Mouse (Mus musculus): Measurements from ENCODE around the gene Arl6.

The Arl6 gene

GRCm38 (mm10) chr16:59586276-59586675, 52.9 kb downstream of the Arl6 start:
- DNase-seq: no peak

DNA sequence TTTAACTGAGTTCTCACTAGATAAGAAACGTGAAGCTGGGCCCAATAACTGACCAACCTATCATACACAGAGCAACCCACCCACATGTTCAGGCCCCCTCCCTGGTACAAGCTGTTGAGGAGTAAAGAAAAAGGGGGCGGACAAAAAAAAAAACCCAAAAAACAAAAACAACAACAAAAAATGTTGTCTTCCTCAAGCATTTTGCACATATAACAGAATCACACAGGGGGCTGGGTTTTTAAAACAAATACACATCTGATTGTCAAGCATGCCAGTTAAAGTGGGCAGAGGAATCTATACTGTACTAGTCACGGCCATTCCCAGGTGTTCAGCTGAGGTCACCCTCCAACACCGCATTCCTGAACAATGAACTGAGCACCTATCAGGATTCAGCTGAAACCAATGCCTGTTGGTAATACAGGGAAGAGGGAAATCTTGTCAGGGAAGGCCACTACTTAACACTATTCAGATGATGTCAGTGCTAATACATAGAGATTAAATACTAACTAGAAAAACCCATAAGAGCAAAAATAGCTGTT, 53.4 kb downstream of the Arl6 start:
- no peak for DNase-seq

DNA sequence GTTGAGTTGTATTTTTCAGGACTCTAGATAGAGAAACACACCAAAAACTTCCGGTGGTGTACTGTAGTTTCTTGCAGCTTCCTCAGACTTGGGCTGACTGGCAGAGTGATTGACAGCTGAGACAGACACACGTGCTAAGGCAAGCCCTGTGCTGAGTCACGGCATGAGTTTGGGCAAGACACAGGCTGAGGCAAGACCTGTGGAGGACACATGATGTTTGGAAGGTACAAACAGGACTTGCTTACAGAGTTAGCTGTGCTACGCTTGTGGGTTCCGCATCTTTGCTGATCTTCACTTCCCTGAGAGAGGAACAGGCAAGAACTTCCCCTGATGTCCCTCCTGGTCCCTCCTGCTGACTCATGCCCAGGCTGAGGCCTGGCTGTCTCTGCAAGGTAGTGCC, 55.7 kb downstream of the Arl6 start:
- no peak for DNase-seq

DNA sequence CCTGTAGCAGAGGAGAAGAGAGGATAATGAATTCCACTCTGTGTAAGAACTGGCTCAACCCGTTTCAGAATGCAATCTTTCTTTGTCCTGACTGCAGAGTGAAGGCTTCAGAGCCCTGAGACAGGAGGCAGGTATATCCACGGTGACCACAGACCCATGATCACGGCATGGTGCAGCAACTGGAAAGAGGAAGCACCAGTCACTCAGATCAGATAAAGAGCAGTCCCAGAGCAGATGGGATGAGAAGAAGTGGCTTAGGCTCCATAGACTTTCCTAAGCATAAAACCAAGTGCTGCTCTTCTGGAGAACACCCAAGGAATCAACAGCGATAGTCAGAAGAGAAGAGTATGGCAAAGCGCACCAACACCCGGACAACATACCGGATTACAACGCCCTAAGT, 60.0 kb downstream of the Arl6 start:
- no peak for DNase-seq

GRCm38 (mm10) chr16:59573961-59574360, 65.2 kb downstream of the Arl6 start:
- DNase-seq: no peak

- no peak for DNase-seq
Measured at GRCm38 (mm10) chr16:59572685-59573084, 66.5 kb downstream of the Arl6 start.

DNA sequence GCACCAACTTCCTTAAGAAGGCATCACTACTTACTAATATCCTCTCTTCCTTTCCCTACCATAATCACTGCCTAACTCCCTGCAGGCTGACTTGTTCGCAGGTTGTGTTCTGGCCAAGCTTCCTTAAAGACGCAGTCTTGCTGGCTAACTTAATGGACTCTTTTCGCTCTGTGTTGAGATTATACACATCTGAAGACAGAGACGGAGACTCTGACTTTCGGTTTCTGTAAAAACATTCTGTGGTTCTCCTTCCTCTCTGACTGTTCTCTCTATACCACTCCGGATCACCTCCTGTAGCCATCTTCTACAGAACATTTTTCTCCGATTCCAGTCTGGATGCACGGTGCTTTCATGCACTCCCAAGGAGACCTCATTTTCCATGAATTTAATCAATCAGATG, 68.4 kb downstream of the Arl6 start:
- no peak for DNase-seq

GRCm38 (mm10) chr16:59569837-59570236, 69.4 kb downstream of the Arl6 start:
- DNase-seq: no peak

DNA sequence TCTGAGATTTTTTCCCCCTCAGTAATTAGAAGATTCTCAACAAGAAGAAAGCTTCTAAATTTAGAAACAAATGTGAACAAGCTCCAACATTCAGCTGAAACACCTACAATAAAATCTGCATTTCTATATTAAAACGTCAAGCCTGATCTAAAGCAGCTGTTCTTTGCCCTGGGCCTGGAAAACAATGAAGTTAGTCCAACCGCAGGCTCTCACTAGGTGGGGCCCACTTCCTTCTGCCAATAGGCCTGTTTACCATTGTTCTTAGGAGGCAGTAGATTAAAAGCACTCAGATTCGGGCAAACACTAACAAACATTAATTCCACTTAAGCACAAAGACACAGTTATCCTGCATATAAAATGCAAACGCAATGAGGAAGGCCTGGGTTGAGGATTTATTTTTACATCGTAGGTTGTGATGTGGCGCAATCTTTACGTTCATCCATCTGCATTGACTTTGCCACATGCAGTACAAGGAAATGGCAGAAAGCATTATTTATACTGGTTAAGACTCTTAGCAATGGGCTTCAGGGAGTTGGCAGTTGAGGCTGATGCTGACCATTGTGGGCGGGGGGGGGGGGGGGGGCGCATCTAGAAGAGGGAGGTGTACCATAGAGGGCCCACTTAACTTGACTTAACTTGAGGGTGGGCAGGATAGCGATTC, 71.3 kb downstream of the Arl6 start:
- no peak for DNase-seq

GRCm38 (mm10) chr16:59566437-59566836, 72.8 kb downstream of the Arl6 start:
- DNase-seq: no peak

DNA sequence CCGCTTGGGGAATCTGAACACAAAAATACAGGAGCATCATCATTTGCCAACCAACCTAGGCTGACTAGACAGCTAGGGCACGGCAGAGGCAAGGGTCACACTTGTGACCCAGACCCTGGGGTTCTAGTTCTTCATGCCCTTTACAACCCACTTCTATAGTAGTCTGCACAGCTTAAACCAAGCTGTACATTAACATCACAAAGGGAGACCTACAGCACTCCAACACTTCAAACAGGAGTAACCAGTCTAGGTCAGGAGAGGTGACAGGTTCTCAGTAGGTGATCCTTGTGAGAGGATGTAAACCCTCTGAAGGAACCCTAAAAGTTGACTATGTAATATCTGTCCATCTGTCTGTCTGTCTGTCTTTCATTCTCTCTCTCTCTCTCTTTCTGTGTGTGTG, 73.6 kb downstream of the Arl6 start:
- no peak for DNase-seq

GRCm38 (mm10) chr16:59564025-59564424, 75.2 kb downstream of the Arl6 start:
- no peak for DNase-seq

Measured in B cell, adult 2 months (primary cell).